Mouse (Mus musculus): ENCODE results near the gene Nudt2. TPM values are rescaled to one million over a fixed set of nuclear protein-coding genes. Genes with fewer than 3 reads are reported as not detected.
A peak's percentile ranks its signal among the peaks of the same experiment; 100 is the strongest.

Gene Nudt2
- total RNA-seq, 4 experiments from 2014 or later: 32.9 to 48.6 (median 39.2) TPM

DNA sequence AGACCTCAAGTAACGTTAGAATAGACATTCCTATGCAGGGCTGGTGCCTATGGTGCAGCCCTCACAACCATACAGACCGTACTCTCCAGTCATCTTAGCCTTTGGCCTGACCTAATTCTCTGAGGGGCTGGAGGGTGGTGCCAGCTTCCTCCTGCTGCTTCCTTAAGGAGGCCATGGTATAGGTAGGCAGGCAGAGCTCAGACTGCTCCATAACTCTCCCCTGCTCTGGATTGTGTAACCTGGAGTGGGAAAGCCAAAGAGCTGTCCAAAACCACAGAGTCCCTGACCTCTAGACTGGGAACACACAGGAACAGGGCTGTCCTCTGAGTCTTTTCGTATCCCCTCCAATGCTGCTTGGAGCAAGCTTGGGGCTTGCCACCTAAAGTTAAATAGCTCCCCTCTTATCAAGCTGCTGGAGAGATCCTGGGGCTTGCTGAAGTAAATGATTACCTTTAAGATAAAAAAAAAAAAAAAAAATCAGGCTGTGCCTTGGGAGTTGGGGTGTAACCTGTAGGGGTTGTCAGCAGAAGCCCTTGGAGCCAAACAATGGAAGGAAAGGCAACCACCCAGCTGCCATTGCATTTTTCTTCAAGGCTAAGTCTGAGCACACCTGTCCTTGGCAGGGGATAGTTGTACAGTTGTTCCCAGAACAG is 28.6 kb downstream of the Nudt2 start:
- no peak for DNase-seq (ENCODE audit: low spot score)

DNA sequence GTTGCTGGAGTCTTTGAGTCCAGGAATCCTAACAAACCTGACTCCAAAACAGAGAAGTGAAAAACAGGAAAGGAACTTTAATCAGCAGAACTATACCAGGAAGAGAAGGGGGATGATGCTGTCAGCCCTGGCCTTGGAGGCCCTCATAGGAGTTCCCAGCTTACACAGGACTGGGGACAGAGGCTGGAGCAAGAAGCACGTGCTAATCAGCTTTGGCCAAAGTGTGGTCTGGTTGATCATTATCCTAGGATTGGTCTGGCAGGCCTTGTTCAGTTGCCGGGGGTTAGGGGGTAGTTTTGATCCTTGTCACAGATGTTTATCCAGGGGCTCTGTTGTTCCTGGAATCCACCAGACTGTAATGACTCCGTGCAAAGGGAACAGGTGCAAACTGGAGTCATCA is 29.4 kb downstream of the Nudt2 start:
- DNase-seq (ENCODE audit: low spot score): no peak

DNA sequence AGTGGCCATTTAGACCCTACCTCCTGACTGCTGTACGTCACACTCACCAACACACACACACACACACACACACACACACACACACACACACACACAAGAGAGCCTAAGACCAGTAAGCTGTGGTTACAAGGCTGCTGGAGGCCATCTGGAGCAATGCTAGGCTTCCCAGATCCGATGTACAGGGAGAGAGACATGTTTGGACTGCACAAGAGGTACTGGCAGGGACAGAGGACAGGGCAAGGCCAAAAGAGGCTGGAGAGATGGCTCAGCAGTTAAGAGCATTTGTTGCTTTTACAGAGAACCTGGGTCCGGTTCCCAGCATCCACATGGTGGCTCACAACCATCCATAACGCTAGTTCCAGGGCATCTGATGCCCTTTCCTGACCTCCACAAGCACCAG is 30.1 kb downstream of the Nudt2 start:
- no peak for DNase-seq (ENCODE audit: low spot score)

GRCm38 (mm10) chr4:41495850-41496249 is 30.9 kb downstream of the Nudt2 start:
- no peak for DNase-seq (ENCODE audit: low spot score)

- no peak for DNase-seq (ENCODE audit: low spot score)
These were observed 32.1 kb downstream of the Nudt2 start for GRCm38 (mm10) chr4:41497046-41497445.

DNA sequence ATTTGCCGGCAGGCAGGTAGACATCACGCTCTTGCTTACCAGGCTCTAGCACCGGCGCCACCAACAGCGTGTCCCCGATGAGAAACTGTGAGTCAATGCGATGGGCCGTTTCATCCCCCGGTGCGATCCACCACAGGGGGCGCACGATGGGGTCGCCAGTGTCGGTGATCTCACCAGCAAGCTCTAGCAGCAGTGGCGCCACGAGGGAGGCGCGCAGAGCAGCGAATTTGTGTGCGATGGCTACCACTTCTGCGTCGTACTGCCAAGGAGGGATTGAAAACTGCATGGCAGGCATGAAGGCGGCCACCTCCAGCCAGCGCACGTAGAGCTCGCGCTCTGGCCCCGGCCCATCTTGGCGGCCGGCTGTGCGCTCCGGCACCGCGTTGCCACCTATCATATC is 32.6 kb downstream of the Nudt2 start:
- DNase-seq (ENCODE audit: low spot score): no peak

DNA sequence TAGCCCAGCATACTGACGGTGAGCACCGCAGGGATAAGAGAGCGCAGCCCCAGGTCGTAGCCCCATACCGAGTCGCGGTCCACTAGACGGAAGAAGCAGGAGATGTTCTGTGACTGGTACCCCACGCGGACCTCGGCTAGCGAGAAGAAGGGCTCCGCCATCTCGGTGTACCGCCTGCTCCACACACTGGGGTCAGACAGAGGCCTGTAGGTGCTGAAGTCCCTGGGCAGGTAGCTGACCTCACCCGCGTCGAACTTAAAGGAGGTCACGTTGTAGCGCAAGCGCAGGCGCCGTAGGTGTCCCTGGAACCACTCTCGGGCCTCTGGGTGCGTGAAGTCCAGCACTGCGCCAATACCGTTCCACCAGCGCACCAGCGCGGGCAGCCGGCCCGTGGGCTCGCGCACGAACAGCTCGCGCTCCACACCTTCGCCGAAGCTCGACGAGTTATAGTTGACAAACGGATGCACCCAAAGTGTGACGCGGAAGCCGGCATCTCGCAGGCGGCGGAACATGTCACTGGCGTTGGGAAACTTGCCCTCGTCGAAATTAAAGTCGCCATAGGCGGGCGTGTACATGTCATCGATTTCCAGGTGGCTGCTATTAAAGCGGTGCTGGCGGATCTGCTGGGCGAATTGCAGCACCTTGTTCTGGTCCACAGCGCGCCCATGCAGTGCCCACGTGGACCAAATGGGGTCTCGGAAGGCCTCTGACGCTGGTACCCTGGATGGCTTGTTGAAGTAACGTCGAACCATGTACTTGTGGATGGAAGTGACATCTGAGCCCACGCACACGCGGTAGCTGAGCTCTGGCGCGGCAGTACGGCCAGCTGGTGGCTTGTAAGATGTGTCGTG is 33.3 kb downstream of the Nudt2 start:
- no peak for DNase-seq (ENCODE audit: low spot score)

- DNase-seq (ENCODE audit: low spot score): no peak
These were observed 34.0 kb downstream of the Nudt2 start for GRCm38 (mm10) chr4:41498921-41499391.

GRCm38 (mm10) chr4:41499619-41500018 is 34.7 kb downstream of the Nudt2 start:
- DNase-seq (ENCODE audit: low spot score): no peak

GRCm38 (mm10) chr4:41500787-41501186 is 35.8 kb downstream of the Nudt2 start:
- DNase-seq (ENCODE audit: low spot score): no peak

DNA sequence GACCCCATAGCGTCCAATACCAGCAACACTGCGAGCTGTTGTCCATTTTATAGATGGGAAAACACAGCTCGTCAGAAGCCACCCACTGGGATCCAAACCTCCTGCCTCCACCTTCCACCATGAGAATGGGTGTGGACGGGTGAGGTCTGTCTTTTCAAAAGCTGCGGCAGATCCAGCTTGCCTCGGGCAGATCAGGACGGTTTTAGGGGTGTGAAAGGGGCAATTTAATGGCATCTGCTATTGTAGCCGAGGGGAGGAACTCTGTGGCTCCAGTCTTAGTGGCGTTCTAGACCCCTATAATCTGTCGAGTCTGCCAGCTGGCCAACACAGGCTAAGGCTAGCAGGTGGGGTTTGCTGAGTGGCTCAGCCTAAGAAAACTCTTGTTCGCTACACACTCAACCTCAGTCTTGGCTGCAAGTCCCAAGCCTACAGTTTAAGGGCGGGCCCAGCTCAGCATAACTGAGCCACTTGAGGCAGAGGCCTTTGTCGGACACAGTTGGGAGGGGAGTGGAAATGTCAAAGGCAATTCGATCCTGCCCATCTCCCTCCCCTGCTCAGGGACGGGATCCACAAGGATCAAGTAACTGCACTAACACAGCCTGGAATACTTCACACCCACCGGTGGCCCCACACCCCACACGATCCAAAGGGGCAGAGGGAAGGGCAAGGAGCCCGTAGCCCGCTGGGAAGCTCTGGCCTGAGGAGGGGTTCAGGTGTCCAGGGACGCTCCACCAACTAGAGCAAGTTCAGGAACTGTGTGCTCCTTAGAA is 37.4 kb downstream of the Nudt2 start:
- DNase-seq (ENCODE audit: low spot score): no peak

DNA sequence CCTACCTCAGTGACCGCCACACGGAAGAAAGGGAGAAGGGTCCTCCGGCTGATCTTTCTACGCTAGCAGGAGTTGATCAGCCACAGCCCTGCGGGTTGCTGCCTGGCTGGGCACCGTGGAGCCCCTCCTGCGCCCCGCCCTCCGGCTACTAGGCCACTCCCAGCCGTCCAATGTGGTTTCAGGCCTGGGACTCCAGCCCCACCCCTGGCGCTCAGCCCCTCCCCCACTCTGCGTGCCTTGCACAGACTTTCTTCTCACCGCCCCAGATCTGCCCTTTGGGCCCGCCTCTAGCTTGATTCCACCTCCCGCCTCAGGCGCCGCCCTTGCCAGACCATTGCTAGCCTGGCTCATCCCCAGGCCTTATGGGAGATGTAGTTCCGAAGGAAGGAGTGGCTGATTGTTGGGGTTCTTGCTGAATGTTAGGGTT is 38.0 kb downstream of the Nudt2 start, which contains the start of gene AI464131:
TSS of gene AI464131 (minus strand) at position 91 of the 427 bp plus-strand sequence.
- DNase-seq (ENCODE audit: low spot score): peak; percentile 96

DNA sequence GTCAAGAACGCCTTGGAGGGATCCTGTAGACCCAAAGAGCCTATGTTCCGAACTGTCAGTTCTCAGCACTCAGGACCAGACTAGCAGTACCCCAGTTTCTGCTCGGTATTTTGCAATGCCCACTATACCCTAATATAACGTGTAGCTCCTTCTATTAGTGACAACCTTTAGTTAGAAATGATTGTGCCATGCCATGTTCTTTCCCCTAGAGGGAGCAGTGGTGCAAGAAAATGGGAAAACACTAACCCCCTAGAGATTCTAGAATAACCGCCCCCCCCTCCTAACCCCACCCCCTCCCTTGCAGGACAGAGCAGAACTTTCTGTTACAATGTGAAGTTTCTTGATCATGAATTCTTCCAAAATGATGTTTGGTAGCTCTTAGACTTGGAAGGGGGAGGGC is 39.4 kb downstream of the Nudt2 start:
- DNase-seq (ENCODE audit: low spot score): no peak

DNA sequence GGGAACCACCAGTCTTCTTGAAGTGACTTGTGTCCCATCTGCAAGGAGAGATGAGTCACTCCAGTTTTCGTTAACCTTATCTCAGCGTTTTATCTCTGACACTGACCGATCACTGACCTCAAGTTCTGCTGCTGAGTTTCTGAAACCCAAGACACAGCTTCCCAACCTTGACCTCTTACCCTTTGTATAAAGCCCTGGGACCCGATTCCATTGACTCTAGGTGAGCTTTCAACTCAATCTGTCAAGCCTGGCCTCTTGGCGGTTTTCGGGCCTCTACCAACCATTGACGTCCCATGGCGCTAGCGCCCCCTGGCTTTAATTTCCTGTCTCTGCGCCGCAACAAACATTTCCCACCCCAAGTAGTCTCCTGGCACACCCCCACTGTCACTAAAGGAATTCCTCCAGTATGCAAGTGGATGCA is 40.2 kb downstream of the Nudt2 start:
- DNase-seq (ENCODE audit: low spot score): peak; percentile 22

DNA sequence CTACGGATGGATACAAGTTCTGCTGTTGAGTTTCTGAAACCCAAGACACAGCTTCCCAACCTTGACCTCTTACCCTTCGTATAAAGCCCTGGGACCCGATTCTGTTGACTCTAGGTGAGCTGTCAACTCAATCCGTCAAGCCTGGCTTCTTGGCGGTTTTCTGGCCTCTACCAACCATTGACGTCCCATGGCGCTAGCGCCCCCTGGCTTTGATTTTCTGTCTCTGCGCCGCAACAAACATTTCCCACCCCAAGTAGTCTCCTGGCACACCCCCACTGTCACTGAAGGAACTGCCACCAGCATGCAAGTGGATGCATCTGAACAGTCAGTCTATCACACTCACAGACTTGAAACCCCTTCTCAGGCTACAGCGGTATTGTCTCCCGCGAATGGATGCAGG is 41.2 kb downstream of the Nudt2 start:
- no peak for DNase-seq (ENCODE audit: low spot score)

DNA sequence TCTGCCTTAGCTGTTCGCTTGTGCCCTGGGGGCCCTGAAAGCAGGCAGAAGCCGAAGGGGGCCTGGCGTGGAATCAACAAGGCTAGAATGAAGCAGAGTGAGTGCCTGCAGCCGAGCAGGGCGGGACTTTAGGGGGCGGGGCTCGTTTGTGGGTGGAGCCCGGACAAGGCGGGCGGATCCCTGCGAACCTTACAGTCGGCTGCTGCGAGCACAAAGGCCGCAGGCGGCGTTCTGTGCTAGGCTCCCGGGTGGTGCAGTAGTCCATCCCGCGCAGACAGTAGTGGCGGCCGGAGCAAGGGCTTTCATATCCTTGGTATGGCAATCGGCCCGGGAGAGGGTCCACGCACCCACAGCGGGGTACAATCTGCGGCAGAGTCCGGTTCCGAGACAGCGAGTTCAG is 42.0 kb downstream of the Nudt2 start:
- peak; percentile 83 for DNase-seq (ENCODE audit: low spot score)

DNA sequence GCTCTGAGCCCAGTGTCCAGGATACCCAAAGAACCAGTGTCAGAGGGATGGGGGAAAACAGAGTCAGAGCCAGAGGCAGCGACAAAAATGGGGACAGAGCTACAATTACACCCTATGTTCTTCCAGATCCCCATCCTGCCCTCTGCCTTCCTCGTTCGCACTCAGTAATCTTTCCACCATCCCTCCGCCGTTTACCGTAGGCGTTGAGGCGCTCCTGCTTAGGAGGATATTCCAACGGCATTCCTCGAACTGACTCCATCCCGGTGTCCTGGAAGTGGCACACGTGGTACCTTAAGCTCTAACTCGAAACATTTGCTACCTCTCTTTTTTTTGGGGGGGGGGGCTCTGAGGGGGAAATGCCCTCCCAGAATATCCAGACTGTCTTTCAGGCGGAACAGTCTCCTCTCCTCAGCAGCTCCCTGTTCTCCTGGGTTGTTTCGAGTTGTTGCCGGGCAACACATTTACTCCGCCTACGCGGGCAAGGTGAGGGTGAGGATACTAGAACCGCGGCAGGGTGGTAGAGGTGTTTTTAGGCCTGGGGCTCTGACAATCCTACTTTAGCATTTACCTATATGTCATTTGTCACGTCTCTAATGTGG is 42.5 kb downstream of the Nudt2 start:
- DNase-seq (ENCODE audit: low spot score): no peak

DNA sequence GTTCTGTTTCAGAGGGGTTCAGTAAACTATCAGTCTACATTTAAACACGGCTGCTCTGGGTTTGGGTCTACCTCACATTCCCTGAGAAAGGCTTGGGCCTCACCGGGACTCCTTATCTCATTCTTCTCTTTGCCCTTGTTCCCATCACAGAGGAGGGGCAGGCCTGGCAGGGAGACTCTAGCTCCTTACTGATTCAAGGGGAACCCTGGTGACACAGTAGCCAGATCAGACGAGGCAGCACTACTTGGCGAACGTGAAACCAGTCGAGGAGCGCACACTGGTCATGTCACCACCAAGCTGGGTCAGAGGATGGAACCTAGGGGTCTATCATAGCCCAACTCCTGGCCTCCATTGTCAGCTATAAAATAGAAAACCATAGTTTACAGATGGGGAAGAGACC is 43.0 kb downstream of the Nudt2 start:
- DNase-seq (ENCODE audit: low spot score): no peak

GRCm38 (mm10) chr4:41513309-41513708 is 48.4 kb downstream of the Nudt2 start:
- DNase-seq (ENCODE audit: low spot score): no peak

- DNase-seq (ENCODE audit: low spot score): no peak
These were observed 48.8 kb downstream of the Nudt2 start for GRCm38 (mm10) chr4:41513714-41514113.

DNA sequence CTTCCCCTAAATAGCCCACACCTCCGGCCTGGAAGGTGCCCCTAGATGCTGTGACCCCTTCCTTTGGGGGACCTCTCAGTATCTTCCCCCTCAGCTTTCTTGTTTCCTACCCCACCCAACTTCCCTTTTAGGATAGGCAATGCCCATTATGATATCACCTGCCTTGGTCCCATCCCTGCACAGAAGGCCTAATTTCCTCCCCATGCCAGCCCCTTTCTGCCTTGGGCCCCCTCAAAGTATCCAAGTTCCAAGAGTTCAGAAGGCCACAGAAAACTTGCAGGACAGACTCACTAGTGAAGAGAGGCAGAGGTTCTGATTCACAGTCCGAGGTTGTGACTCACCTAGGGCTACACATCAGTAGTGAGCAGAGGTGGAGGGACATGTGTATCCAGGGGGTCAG is 52.3 kb downstream of the Nudt2 start, which contains the start of gene 1110017D15Rik:
TSS of gene 1110017D15Rik (minus strand) at position 101 of the 400 bp plus-strand sequence.
- no peak for DNase-seq (ENCODE audit: low spot score)

DNA sequence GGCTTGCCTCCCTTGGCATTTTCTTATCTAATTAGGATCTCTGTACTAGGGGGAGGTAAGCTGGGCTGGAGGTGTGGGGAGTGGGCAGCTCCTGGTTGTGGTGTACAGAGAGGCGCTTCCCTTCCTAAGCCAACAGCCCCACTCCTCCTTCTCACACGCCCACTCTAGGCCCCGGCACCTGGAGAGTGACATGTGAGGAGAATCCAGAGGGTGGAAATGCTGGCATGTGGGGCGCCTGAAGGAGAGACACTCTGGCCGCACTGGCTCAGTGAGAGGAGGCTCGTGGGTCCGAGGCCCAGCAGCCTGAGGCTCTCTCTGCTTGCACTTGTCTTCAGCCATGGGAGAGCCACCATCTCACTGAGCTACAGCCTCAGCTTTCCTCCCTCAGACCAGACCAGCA is 53.4 kb downstream of the Nudt2 start:
- no peak for DNase-seq (ENCODE audit: low spot score)

All from heart, adult 8-10 months (tissue).